Mouse (Mus musculus) erythroid progenitor cell, adult 5-6 weeks (primary cell): ENCODE measurements around the gene Ldlrad2. TPM values are rescaled to one million over a fixed set of nuclear protein-coding genes. Genes with fewer than 3 reads are reported as not detected.

Experiments used
- ATAC-seq: replicated peaks from 2 replicates; pipeline ENCODE4 v1.8.0; 2016; ENCODE audit warnings: moderate number of reproducible peaks, mild to moderate bottlenecking, moderate TSS enrichment, inconsistent platforms; ENCODE audit not compliant: poor library complexity, low FRiP score, severe bottlenecking
- total RNA-seq, 2 experiments: library from RNA; stranded (forward) in 1 of 2; stranded (reverse) in 1 of 2; fragments of 150-400 nt in 1 of 2; fragments of 186-747, 209-891 nt in 1 of 2; gene quantifications; 2 replicates each; pipeline versions ENCODE4 v1.2.3 to v1.2.4; 2015 to 2017; ENCODE audit warnings: low replicate concordance in 2 of 2

Ldlrad2 gene
- total RNA-seq, 2 experiments from 2014 or later, result not detected

DNA sequence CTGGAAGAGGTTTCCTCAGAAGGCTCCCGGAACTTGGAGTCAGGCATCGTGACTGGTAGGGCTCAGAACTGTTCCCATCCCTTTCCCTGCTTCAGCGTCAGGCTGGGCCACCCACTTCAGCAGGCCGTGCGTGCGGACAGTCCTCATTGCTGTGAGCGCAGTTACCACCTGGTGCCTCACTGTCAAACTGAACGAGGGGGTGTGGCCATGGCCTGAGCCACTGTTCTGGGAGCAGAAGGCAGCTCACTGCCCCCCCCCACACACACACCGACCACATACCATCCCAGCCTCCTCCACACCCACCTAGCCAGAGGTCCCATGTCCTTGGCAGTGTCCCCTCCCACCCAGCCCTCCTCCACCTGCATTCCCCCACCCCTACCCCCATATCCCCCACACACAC lies 4.5 kb downstream of the Ldlrad2 start:
- ATAC-seq, result no peak

- no peak for ATAC-seq
Measured at GRCm38 (mm10) chr4:137556673-137557210, 17.6 kb downstream of the Ldlrad2 start.

- no peak for ATAC-seq
Measured at GRCm38 (mm10) chr4:137553466-137553865, 20.9 kb downstream of the Ldlrad2 start.

GRCm38 (mm10) chr4:137546003-137546525 lies 28.3 kb downstream of the Ldlrad2 start:
- no peak for ATAC-seq

- ATAC-seq, result no peak
Measured at GRCm38 (mm10) chr4:137545568-137545967, 28.8 kb downstream of the Ldlrad2 start.

DNA sequence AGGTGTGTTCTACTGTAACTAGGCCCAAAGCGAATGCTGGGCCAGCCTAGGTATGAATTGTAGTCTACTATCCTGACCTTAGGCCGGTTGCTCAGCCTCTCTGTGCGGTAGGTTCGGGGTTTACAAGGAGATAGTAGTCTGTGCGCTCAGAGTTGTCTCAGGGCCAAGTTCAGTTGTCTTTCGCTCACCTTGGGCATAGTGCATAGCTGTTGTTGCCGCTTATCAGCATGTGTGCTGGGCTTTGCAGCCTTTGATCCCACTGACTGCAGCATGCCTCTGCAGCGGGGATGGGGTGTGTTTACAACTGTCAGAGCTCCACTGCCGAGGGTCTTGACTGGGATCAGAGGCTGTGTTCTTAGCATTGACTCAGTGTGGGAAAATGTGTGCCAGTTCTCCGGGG lies 31.4 kb downstream of the Ldlrad2 start:
- no peak for ATAC-seq

GRCm38 (mm10) chr4:137540356-137540755 lies 34.0 kb downstream of the Ldlrad2 start:
- ATAC-seq, result no peak

GRCm38 (mm10) chr4:137527872-137528271 lies 46.5 kb downstream of the Ldlrad2 start:
- no peak for ATAC-seq

- no peak for ATAC-seq
Measured at GRCm38 (mm10) chr4:137527368-137527767, 47.0 kb downstream of the Ldlrad2 start.

GRCm38 (mm10) chr4:137525426-137525825 lies 48.9 kb downstream of the Ldlrad2 start:
- ATAC-seq, result no peak

Other genes starting within 250 kb of the Ldlrad2 start
- 284 and 321 TPM in 2 replicates for gene Cdc42, start 216.8 kb downstream of the Ldlrad2 start, total RNA-seq (2015; ENCODE audit: low replicate concordance)
- gene Cdc42, start 216.8 kb downstream of the Ldlrad2 start, total RNA-seq (2017; ENCODE audit: low replicate concordance), result 140 and 178 TPM in 2 replicates
- gene Cela3a, start 164.8 kb downstream of the Ldlrad2 start, total RNA-seq (2015; ENCODE audit: low replicate concordance), result not detected in 2 replicates
- gene Cela3a, start 164.8 kb downstream of the Ldlrad2 start, total RNA-seq (2017; ENCODE audit: low replicate concordance), result not detected in 2 replicates
- not detected in 2 replicates for gene Cela3b, start 144.0 kb downstream of the Ldlrad2 start, total RNA-seq (2015; ENCODE audit: low replicate concordance)
- gene Cela3b, start 144.0 kb downstream of the Ldlrad2 start, total RNA-seq (2017; ENCODE audit: low replicate concordance), result not detected in 2 replicates
- gene 1700013G24Rik, start 121.3 kb downstream of the Ldlrad2 start, total RNA-seq (2015; ENCODE audit: low replicate concordance), result not detected in 2 replicates
- gene 1700013G24Rik, start 121.3 kb downstream of the Ldlrad2 start, total RNA-seq (2017; ENCODE audit: low replicate concordance), result not detected in 2 replicates
- not detected in 2 replicates for gene Hspg2, start 105.8 kb downstream of the Ldlrad2 start, total RNA-seq (2015; ENCODE audit: low replicate concordance)
- 0.13 TPM in 1 of 2 replicates, not detected in the other for gene Hspg2, start 105.8 kb downstream of the Ldlrad2 start, total RNA-seq (2017; ENCODE audit: low replicate concordance)
- 167 and 183 TPM in 2 replicates for gene Usp48, start 19.2 kb upstream of the Ldlrad2 start, total RNA-seq (2015; ENCODE audit: low replicate concordance)
- gene Usp48, start 19.2 kb upstream of the Ldlrad2 start, total RNA-seq (2017; ENCODE audit: low replicate concordance), result 154 and 178 TPM in 2 replicates
- not detected in 2 replicates for gene Rap1gap, start 90.2 kb upstream of the Ldlrad2 start, total RNA-seq (2015; ENCODE audit: low replicate concordance)
- gene Rap1gap, start 90.2 kb upstream of the Ldlrad2 start, total RNA-seq (2017; ENCODE audit: low replicate concordance), result not detected in 2 replicates
- not detected in 2 replicates for gene Alpl, start 221.8 kb upstream of the Ldlrad2 start, total RNA-seq (2015; ENCODE audit: low replicate concordance)
- gene Alpl, start 221.8 kb upstream of the Ldlrad2 start, total RNA-seq (2017; ENCODE audit: low replicate concordance), result not detected in 2 replicates